Comparison of ENCODE assay signal across 8 mouse cellular contexts in the genomic region with DNA sequence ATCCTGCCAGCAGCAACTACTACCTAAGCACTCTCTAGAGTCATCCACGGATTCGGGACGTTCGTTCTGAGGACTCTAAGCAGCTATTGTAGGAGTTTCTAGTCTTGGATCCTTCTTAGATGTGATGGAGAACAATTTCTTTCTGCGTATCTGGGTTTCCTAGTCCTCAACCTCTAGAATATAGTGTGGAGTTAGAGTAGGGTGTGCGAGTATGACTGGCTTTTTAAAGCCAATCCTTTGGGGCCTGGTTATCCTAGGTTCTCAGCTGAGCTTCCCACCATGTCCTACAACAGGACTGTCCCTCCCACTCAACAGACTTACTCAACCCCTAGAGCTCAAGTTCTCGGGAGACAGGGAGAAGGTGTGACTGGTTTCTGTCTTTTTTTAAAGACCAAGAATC. TPM values are rescaled to one million over a fixed set of nuclear protein-coding genes. Genes with fewer than 3 reads are reported as not detected.
A peak's percentile ranks its signal among the peaks of the same experiment; 100 is the strongest.
DNase-seq lines count a peak whose midpoint lies in the region; ATAC-seq and TF ChIP-seq lines count a peak whose summit lies in the region.

No protein-coding gene starts in this region.

- no peak for ATAC-seq in heart, embryonic 11.5 days (replicated peaks; ENCODE audit: insufficient number of reproducible peaks, low FRiP score, low TSS enrichment)
- no peak for ATAC-seq in forebrain, embryonic 11.5 days (replicated peaks; ENCODE audit: low FRiP score)
- ATAC-seq in liver, embryonic 14.5 days (ENCODE audit: insufficient read depth), result no peak

- 28% methylated on average over 7 of the region's 7 CpGs for WGBS in heart, embryonic 11.5 days (ENCODE audit: insufficient replicate concordance)
- WGBS in forebrain, embryonic 11.5 days, result 31% methylated on average over 7 of the region's 7 CpGs
- 33% methylated on average over 7 of the region's 7 CpGs for WGBS in liver, embryonic 14.5 days (ENCODE audit: insufficient replicate concordance)

- TF ChIP-seq CTCF in CH12.LX (conservative IDR thresholded peaks at IDR 0.05 in 1 of 2, IDR thresholded peaks at IDR 0.05 in 1 of 2; ENCODE audit: low read depth in 2 of 2, low read length in 2 of 2), result no peak
- no peak for TF ChIP-seq CTCF in liver, embryonic 14.5 days (IDR thresholded peaks at IDR 0.05; ENCODE audit: low read depth)

- H3K9ac ChIP-seq in heart, embryonic 11.5 days (ENCODE audit: low read depth, low read length), result peak overlapping the region; percentile 89
- peak overlapping the region; percentile 91 for H3K9ac ChIP-seq in CH12.LX (ENCODE audit: insufficient read depth, low read depth)
- peak overlapping the region; percentile 90 for H3K9ac ChIP-seq in forebrain, embryonic 11.5 days (ENCODE audit: low read length)
- peak overlapping the region; percentile 88 for H3K9ac ChIP-seq in liver, embryonic 14.5 days (replicated peaks)

- peaks cover 21% of the 10 kb centered on the region for H3K4me1 ChIP-seq in heart, embryonic 11.5 days (ENCODE audit: control insufficient read depth, insufficient read depth, low read length)
- peaks cover 8 to 42% of the 10 kb centered on the region in 2 experiments; a peak in 3 of 4 replicates for H3K4me1 ChIP-seq in CH12.LX (ENCODE audit: control insufficient read depth in 1 of 2, insufficient read depth in 2 of 2)
- peaks cover 5% of the 10 kb centered on the region; the same call in 1 of the 2 replicates for H3K4me1 ChIP-seq in forebrain, embryonic 11.5 days (replicated peaks; ENCODE audit: control insufficient read depth, insufficient read depth, low read length)
- H3K4me1 ChIP-seq in liver, embryonic 14.5 days (replicated peaks; ENCODE audit: control insufficient read depth in 2 of 2, insufficient read depth in 2 of 2, low read length in 1 of 2), result peaks cover 13 to 14% of the 10 kb centered on the region in 2 experiments

- H3K36me3 ChIP-seq in heart, embryonic 11.5 days (ENCODE audit: control insufficient read depth, insufficient read depth, low read length), result peaks cover 16% of the 10 kb centered on the region; the same call in 1 of the 2 replicates
- H3K36me3 ChIP-seq in CH12.LX (replicated peaks in 1 of 2; ENCODE audit: control insufficient read depth in 1 of 2, insufficient read depth in 1 of 2, low read length in 1 of 2), result peaks cover 37 to 45% of the 10 kb centered on the region in 2 experiments
- peaks cover 8% of the 10 kb centered on the region for H3K36me3 ChIP-seq in forebrain, embryonic 11.5 days (ENCODE audit: control insufficient read depth, insufficient read depth, low read length)
- peaks cover 23% of the 10 kb centered on the region for H3K36me3 ChIP-seq in liver, embryonic 14.5 days (replicated peaks; ENCODE audit: control insufficient read depth, insufficient read depth, low read depth)

- in situ Hi-C loops in CH12.LX (cut with MboI; ENCODE audit: low pct_ligation_motif_present, low pct_unique_long_range_greater_than_20kb, low sequenced_read_pairs), result loop anchor here (5.0 kb wide), 1 partner anchor 148 kb away; the partner anchor contains the start of gene Macrod1

- peak overlapping the region; percentile 98 for H3K27ac ChIP-seq in heart, embryonic 11.5 days (ENCODE audit: low read depth, low read length)
- H3K27ac ChIP-seq in CH12.LX (ENCODE audit: insufficient read depth, low read depth), result 0 out of 2 replicates have a peak overlapping the region, but pooled peaks have one; percentile 3
- H3K27ac ChIP-seq in forebrain, embryonic 11.5 days (ENCODE audit: low read depth, low read length), result peak overlapping the region; percentile 97
- peak overlapping the region; percentile 93 for H3K27ac ChIP-seq in liver, embryonic 14.5 days

- no peak for DNase-seq in heart, postnatal 10 days
- DNase-seq in CH12.LX (ENCODE audit: extremely low read depth), result no peak
- no peak for DNase-seq in forebrain, embryonic 11.5 days (ENCODE audit: low spot score)
- no peak for DNase-seq in liver, embryonic 14.5 days (ENCODE audit: low read depth in 3 of 3, low spot score in 3 of 3)
- no peak for DNase-seq in adrenal gland, postnatal 10 days
- DNase-seq in layer of hippocampus, postnatal 36 days, result no peak
- no peak for DNase-seq in left cerebral cortex, adult 9 months (ENCODE audit: low spot score in 2 of 2)

- no peak for TF ChIP-seq RAD21 in CH12.LX (IDR thresholded peaks at IDR 0.05; ENCODE audit: low read depth, low read length)

- peaks cover 23% of the 10 kb centered on the region for H3K79me2 ChIP-seq in CH12.LX (replicated peaks; ENCODE audit: control insufficient read depth, extremely low read depth, insufficient read depth, poor library complexity, severe bottlenecking)

- TF ChIP-seq POLR2A in CH12.LX (IDR thresholded peaks at IDR 0.05; ENCODE audit: low read depth, low read length), result no peak

- H3K27me3 ChIP-seq in heart, embryonic 11.5 days (ENCODE audit: control insufficient read depth, insufficient read depth, low read length), result no peaks in the 10 kb centered on the region
- H3K27me3 ChIP-seq in CH12.LX (replicated peaks), result no peaks in the 10 kb centered on the region
- H3K27me3 ChIP-seq in forebrain, embryonic 11.5 days (ENCODE audit: control insufficient read depth, insufficient read depth, low read length), result no peaks in the 10 kb centered on the region
- H3K27me3 ChIP-seq in liver, embryonic 14.5 days (ENCODE audit: control insufficient read depth, insufficient read depth, low read length), result no peaks in the 10 kb centered on the region

- peak overlapping the region; percentile 82 for H3K4me2 ChIP-seq in heart, embryonic 11.5 days
- peak overlapping the region; percentile 90 for H3K4me2 ChIP-seq in CH12.LX (ENCODE audit: insufficient read depth, low read depth, poor library complexity, severe bottlenecking)
- H3K4me2 ChIP-seq in forebrain, embryonic 11.5 days (ENCODE audit: low read depth, low read length, severe bottlenecking), result peak overlapping the region; percentile 76
- H3K4me2 ChIP-seq in liver, embryonic 14.5 days (ENCODE audit: low read depth), result peak overlapping the region; percentile 97

- intact Hi-C loops in heart, postnatal 10 days (cut with DNase I), result no loop called here

- no peaks in the 10 kb centered on the region for H3K9me3 ChIP-seq in heart, embryonic 11.5 days (replicated peaks; ENCODE audit: control insufficient read depth, low read length)
- H3K9me3 ChIP-seq in CH12.LX (replicated peaks; ENCODE audit: low read length), result no peaks in the 10 kb centered on the region
- H3K9me3 ChIP-seq in forebrain, embryonic 11.5 days (ENCODE audit: control insufficient read depth, low read length), result no peaks in the 10 kb centered on the region
- H3K9me3 ChIP-seq in liver, embryonic 14.5 days (ENCODE audit: control insufficient read depth, low read length), result no peaks in the 10 kb centered on the region

- TF ChIP-seq EP300 in CH12.LX (IDR thresholded peaks at IDR 0.05; ENCODE audit: low read length), result no peak
- TF ChIP-seq EP300 in liver, embryonic 14.5 days (IDR thresholded peaks at IDR 0.05; ENCODE audit: low read depth), result no peak

- dilution Hi-C loops in CH12.LX (cut with MboI; ENCODE audit: extremely low pct_ligation_motif_present, extremely low pct_unique_long_range_greater_than_20kb, low sequenced_read_pairs), result no loop called here

- H3K4me3 ChIP-seq in heart, embryonic 11.5 days (ENCODE audit: low read depth, low read length), result peak overlapping the region; percentile 70
- peak overlapping the region; percentile 76 to 91 (median 90) for H3K4me3 ChIP-seq in CH12.LX (replicated peaks in 1 of 3; ENCODE audit: low read depth in 2 of 3, low read length in 2 of 3, poor library complexity in 1 of 3)
- peak overlapping the region; percentile 87 for H3K4me3 ChIP-seq in forebrain, embryonic 11.5 days (ENCODE audit: low read depth, low read length)
- peak overlapping the region; percentile 90 to 97 for H3K4me3 ChIP-seq in liver, embryonic 14.5 days (ENCODE audit: insufficient read depth in 1 of 2, low read depth in 2 of 2, low read length in 2 of 2)

TF ChIP-seq in CH12.LX, 34 proteins besides CTCF, POLR2A, EP300 and RAD21 (continues in another document):
- TF ChIP-seq CHD1 (IDR thresholded peaks at IDR 0.05; ENCODE audit: low read depth, low read length), result no peak
- no peak for TF ChIP-seq ZNF384 (IDR thresholded peaks at IDR 0.05; ENCODE audit: low read depth, low read length)
- no peak for TF ChIP-seq SIN3A (IDR thresholded peaks at IDR 0.05; ENCODE audit: low read length)

RNA-seq across cellular contexts. Expression of gene Otub1, which starts 0.8 kb away (rescaled TPM):
- 172 and 186 TPM in 2 replicates for polyA plus RNA-seq in heart, embryonic 11.5 days (2014; fragmentation: Nextera tagmentation; extraction: Ambion mirVana)
- 100 to 1,000 TPM; 102 to 104 TPM for total RNA-seq in heart, postnatal 10 days (2021)
- 102 and 114 TPM in 2 replicates for total RNA-seq in CH12.LX (2012; rRNA removed)
- total RNA-seq in CH12.LX (2014; rRNA removed), result 115 and 119 TPM in 2 replicates
- 126 and 139 TPM in 2 replicates for polyA plus RNA-seq in CH12.LX (2012; ENCODE audit: insufficient read length, low read depth)
- 238 and 256 TPM in 2 replicates for polyA plus RNA-seq in forebrain, embryonic 11.5 days (2014; fragmentation: Nextera tagmentation; extraction: Ambion mirVana)
- polyA plus RNA-seq in liver, embryonic 14.5 days (2012; rRNA removed), result 31.5 and 34.7 TPM in 2 replicates
- polyA plus RNA-seq in liver, embryonic 14.5 days (2014; fragmentation: Nextera tagmentation; extraction: Ambion mirVana), result 50.5 and 52.4 TPM in 2 replicates
- total RNA-seq in adrenal gland, postnatal 10 days (2021), result 100 to 1,000 TPM; 104 to 105 TPM
- total RNA-seq in layer of hippocampus, postnatal 36 days (2021), result 100 to 1,000 TPM; 282 to 286 TPM

RNA-seq across cellular contexts. Expression of gene Cox8a, which starts 12.1 kb away (rescaled TPM):
- polyA plus RNA-seq in heart, embryonic 11.5 days (2014; fragmentation: Nextera tagmentation; extraction: Ambion mirVana), result 1,752 and 1,771 TPM in 2 replicates
- total RNA-seq in heart, postnatal 10 days (2021), result 100 to 1,000 TPM; 661 to 717 TPM
- total RNA-seq in CH12.LX (2012; rRNA removed) (797 and 822 TPM in 2 replicates), CH12.LX (2014; rRNA removed) (275 and 326 TPM in 2 replicates)
- 617 and 896 TPM in 2 replicates for polyA plus RNA-seq in CH12.LX (2012; ENCODE audit: insufficient read length, low read depth)
- 678 and 706 TPM in 2 replicates for polyA plus RNA-seq in forebrain, embryonic 11.5 days (2014; fragmentation: Nextera tagmentation; extraction: Ambion mirVana)
- 282 and 547 TPM in 2 replicates for polyA plus RNA-seq in liver, embryonic 14.5 days (2012; rRNA removed)
- polyA plus RNA-seq in liver, embryonic 14.5 days (2014; fragmentation: Nextera tagmentation; extraction: Ambion mirVana), result 803 and 809 TPM in 2 replicates
- 1,000 to 10,000 TPM; 1,477 to 1,649 TPM for total RNA-seq in adrenal gland, postnatal 10 days (2021)
- total RNA-seq in layer of hippocampus, postnatal 36 days (2021), result 1,000 to 10,000 TPM; 1,005 to 1,018 TPM

RNA-seq across cellular contexts. Expression of gene Naa40, which starts 35.7 kb away (rescaled TPM):
- polyA plus RNA-seq in heart, embryonic 11.5 days (2014; fragmentation: Nextera tagmentation; extraction: Ambion mirVana), result 62.1 and 68.6 TPM in 2 replicates
- 10 to 100 TPM; 25.5 to 28.7 TPM for total RNA-seq in heart, postnatal 10 days (2021)
- total RNA-seq in CH12.LX (2012; rRNA removed), result 40.6 and 45.5 TPM in 2 replicates
- 63.1 and 65.7 TPM in 2 replicates for total RNA-seq in CH12.LX (2014; rRNA removed)
- 61.2 and 69.3 TPM in 2 replicates for polyA plus RNA-seq in CH12.LX (2012; ENCODE audit: insufficient read length, low read depth)
- 106 and 107 TPM in 2 replicates for polyA plus RNA-seq in forebrain, embryonic 11.5 days (2014; fragmentation: Nextera tagmentation; extraction: Ambion mirVana)
- polyA plus RNA-seq in liver, embryonic 14.5 days (2012; rRNA removed), result 16.1 and 18.0 TPM in 2 replicates
- polyA plus RNA-seq in liver, embryonic 14.5 days (2014; fragmentation: Nextera tagmentation; extraction: Ambion mirVana), result 23.1 and 24.9 TPM in 2 replicates
- total RNA-seq in adrenal gland, postnatal 10 days (2021), result 10 to 100 TPM; 27.2 to 38.8 TPM
- total RNA-seq in layer of hippocampus, postnatal 36 days (2021), result 10 to 100 TPM; 31.6 to 38.6 TPM

Comparison
In these comparisons a context has a peak if more than half of its experiments do, and no peak if none do; other contexts are left out.
1. H3K27ac ChIP-seq: peak in every context shown above with its lines; median percentile 98 in heart, embryonic 11.5 days; 97 in forebrain, embryonic 11.5 days; 93 in liver, embryonic 14.5 days; 3 in CH12.LX.